Mouse (Mus musculus) G1E (cell line): Measurements from ENCODE around the gene Rap1gap.

Experiments
- CTCF ChIP-seq: IDR thresholded peaks from 2 replicates; pipeline ENCODE4 v1.5.1; 2012; ENCODE audit warnings: low read depth, low read length, inconsistent platforms, mixed read lengths
- GATA1 ChIP-seq: IDR thresholded peaks from 2 replicates; pipeline ENCODE4 v1.6.1; 2012; ENCODE audit warnings: borderline replicate concordance, low read length, inconsistent platforms, mixed read lengths
- TAL1 ChIP-seq: conservative IDR thresholded peaks from 2 replicates; pipeline ENCODE4 v1.6.1; 2012; ENCODE audit warnings: low read depth, low read length, inconsistent platforms, mixed read lengths

DNA sequence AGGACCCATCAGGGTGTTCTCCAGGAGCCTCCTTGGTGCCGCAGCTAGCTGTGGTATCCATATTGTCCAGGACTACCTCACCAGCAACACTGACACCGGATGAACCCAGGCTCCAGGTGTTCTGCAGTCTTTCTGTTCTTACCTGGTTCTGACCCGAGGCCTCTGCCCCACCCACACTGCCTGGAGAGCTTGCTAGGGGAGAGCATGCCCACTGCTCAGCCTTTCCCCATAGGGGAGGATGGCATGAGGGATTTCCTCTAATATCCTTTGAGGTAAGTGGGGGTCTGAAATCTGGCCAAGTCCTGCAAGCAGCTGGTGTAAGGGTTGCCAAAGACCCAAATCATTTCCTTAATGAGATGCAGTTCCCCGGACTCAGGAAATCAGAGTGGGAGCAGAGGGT is 1.0 kb upstream of the Rap1gap start:
- no peak for TF ChIP-seq CTCF
- no peak for TF ChIP-seq GATA1
- TF ChIP-seq TAL1: no peak
